In genomic region chr7:133776626-133776996, GRCm38 (mm10) we compare ENCODE assay signal across 8 mouse cellular contexts. TPM values are rescaled to one million over a fixed set of nuclear protein-coding genes. Genes with fewer than 3 reads are reported as not detected.
DNase-seq lines count a peak whose midpoint lies in the region; ATAC-seq and TF ChIP-seq lines count a peak whose summit lies in the region.

Gene Fank1, plus strand, starts transcription at chr7:133776861.

- 0 out of 2 replicates have a peak, but pooled peaks have one; percentile 2 for TF ChIP-seq EP300 in CH12.LX (IDR thresholded peaks at IDR 0.05; ENCODE audit: low read length)
- no peak for TF ChIP-seq EP300 in liver, postnatal 0 days (IDR thresholded peaks at IDR 0.05; ENCODE audit: low read depth)

- TF ChIP-seq RAD21 in CH12.LX (IDR thresholded peaks at IDR 0.05; ENCODE audit: low read depth, low read length): no peak

- peaks cover 29% of the 10 kb centered on the region for H3K27me3 ChIP-seq in CH12.LX (replicated peaks)
- H3K27me3 ChIP-seq in forebrain, embryonic 10.5 days (ENCODE audit: poor library complexity, severe bottlenecking): peaks cover 5% of the 10 kb centered on the region
- H3K27me3 ChIP-seq in heart, embryonic 15.5 days: no peaks in the 10 kb centered on the region
- no peaks in the 10 kb centered on the region for H3K27me3 ChIP-seq in liver, postnatal 0 days (ENCODE audit: insufficient read depth, low read length)
- no peaks in the 10 kb centered on the region for H3K27me3 ChIP-seq in neural tube, embryonic 13.5 days
- H3K27me3 ChIP-seq in testis, adult 2 months (ENCODE audit: control insufficient read depth, insufficient read depth, low read length): no peaks in the 10 kb centered on the region

- in situ Hi-C loops in CH12.LX (cut with MboI; ENCODE audit: low pct_ligation_motif_present, low pct_unique_long_range_greater_than_20kb, low sequenced_read_pairs): no loop called here

- no peaks in the 10 kb centered on the region for H3K79me2 ChIP-seq in CH12.LX (replicated peaks; ENCODE audit: control insufficient read depth, extremely low read depth, insufficient read depth, poor library complexity, severe bottlenecking)

- TF ChIP-seq POLR2A in CH12.LX (IDR thresholded peaks at IDR 0.05; ENCODE audit: low read depth, low read length): peak; percentile 52; the same call in 1 of the 2 replicates
- TF ChIP-seq POLR2A in testis, adult 2 months (IDR thresholded peaks at IDR 0.05; ENCODE audit: control insufficient read depth, low read depth, low read length): peak; percentile 70

- DNase-seq in CH12.LX (ENCODE audit: extremely low read depth): peak; percentile 74
- peak; percentile 84 for DNase-seq in c-Kit-negative CD71-positive TER-119-positive erythroid progenitor cells, embryonic 14.5 days (ENCODE audit: low read depth, low spot score)
- peak; percentile 92 for DNase-seq in forebrain, embryonic 10.5 days (ENCODE audit: extremely low spot score, low spot score)
- DNase-seq in kidney, postnatal 25 days: peak; percentile 90 to 94
- DNase-seq in liver, postnatal 0 days: peak; percentile 93

- under 1% methylated on average over 45 of the region's 45 CpGs for WGBS in forebrain, embryonic 10.5 days
- WGBS in heart, embryonic 15.5 days: under 1% methylated on average over 45 of the region's 45 CpGs
- under 1% methylated on average over 45 of the region's 45 CpGs for WGBS in liver, postnatal 0 days (ENCODE audit: insufficient replicate concordance)
- under 1% methylated on average over 41 of the region's 45 CpGs for WGBS in neural tube, embryonic 13.5 days

- peak within 1 kb of the TSS; percentile 80 for H3K4me2 ChIP-seq in CH12.LX (ENCODE audit: insufficient read depth, low read depth, poor library complexity, severe bottlenecking)
- peak within 1 kb of the TSS; percentile 83 for H3K4me2 ChIP-seq in heart, embryonic 15.5 days
- H3K4me2 ChIP-seq in liver, postnatal 0 days (ENCODE audit: low read depth, low read length): peak within 1 kb of the TSS; percentile 90
- H3K4me2 ChIP-seq in neural tube, embryonic 13.5 days: peak within 1 kb of the TSS; percentile 89

- peak; percentile 91 for ATAC-seq in heart, embryonic 15.5 days (replicated peaks; ENCODE audit: insufficient number of reproducible peaks, insufficient read depth, low FRiP score, low read depth)
- peak; percentile 97 for ATAC-seq in liver, postnatal 0 days
- ATAC-seq in neural tube, embryonic 13.5 days (ENCODE audit: low read depth): peak; percentile 93

- H3K36me3 ChIP-seq in CH12.LX (replicated peaks in 1 of 2; ENCODE audit: control insufficient read depth in 1 of 2, insufficient read depth in 1 of 2, low read length in 1 of 2): no peaks in the 10 kb centered on the region
- no peaks in the 10 kb centered on the region for H3K36me3 ChIP-seq in forebrain, embryonic 10.5 days (replicated peaks)
- H3K36me3 ChIP-seq in heart, embryonic 15.5 days: no peaks in the 10 kb centered on the region
- no peaks in the 10 kb centered on the region for H3K36me3 ChIP-seq in liver, postnatal 0 days (replicated peaks; ENCODE audit: insufficient read depth, low read length)
- H3K36me3 ChIP-seq in neural tube, embryonic 13.5 days: no peaks in the 10 kb centered on the region
- H3K36me3 ChIP-seq in testis, adult 2 months (ENCODE audit: control insufficient read depth, insufficient read depth, low read length): no peaks in the 10 kb centered on the region

- peak within 1 kb of the TSS; percentile 34 for H3K9ac ChIP-seq in CH12.LX (ENCODE audit: insufficient read depth, low read depth)
- H3K9ac ChIP-seq in heart, embryonic 15.5 days: peak within 1 kb of the TSS; percentile 87
- H3K9ac ChIP-seq in liver, postnatal 0 days (replicated peaks): peak within 1 kb of the TSS; percentile 80
- peak within 1 kb of the TSS; percentile 82 for H3K9ac ChIP-seq in neural tube, embryonic 13.5 days

- peak within 1 kb of the TSS; percentile 68 to 82 (median 78) for H3K4me3 ChIP-seq in CH12.LX (replicated peaks in 1 of 3; ENCODE audit: low read depth in 2 of 3, low read length in 2 of 3, poor library complexity in 1 of 3)
- peak within 1 kb of the TSS; percentile 69 for H3K4me3 ChIP-seq in forebrain, embryonic 10.5 days
- H3K4me3 ChIP-seq in heart, embryonic 15.5 days: peak within 1 kb of the TSS; percentile 90
- H3K4me3 ChIP-seq in liver, postnatal 0 days (ENCODE audit: low read depth, low read length): peak within 1 kb of the TSS; percentile 86
- peak within 1 kb of the TSS; percentile 71 for H3K4me3 ChIP-seq in neural tube, embryonic 13.5 days
- peak within 1 kb of the TSS; percentile 98 for H3K4me3 ChIP-seq in testis, adult 2 months (ENCODE audit: control insufficient read depth, low read depth, low read length)

- no peak within 1 kb of the TSS for H3K27ac ChIP-seq in CH12.LX (ENCODE audit: insufficient read depth, low read depth)
- peak within 1 kb of the TSS; percentile 88 for H3K27ac ChIP-seq in forebrain, embryonic 10.5 days
- H3K27ac ChIP-seq in heart, embryonic 15.5 days: peak within 1 kb of the TSS; percentile 41; the same call in 1 of the 2 replicates
- peak within 1 kb of the TSS; percentile 48; the same call in 1 of the 2 replicates for H3K27ac ChIP-seq in liver, postnatal 0 days (ENCODE audit: low read depth)
- 0 out of 2 replicates have a peak within 1 kb of the TSS, but pooled peaks have one; percentile 5 for H3K27ac ChIP-seq in neural tube, embryonic 13.5 days (replicated peaks)
- peak within 1 kb of the TSS; percentile 77 for H3K27ac ChIP-seq in testis, adult 2 months (ENCODE audit: control insufficient read depth, insufficient read depth, low read depth, low read length)

- H3K4me1 ChIP-seq in CH12.LX (ENCODE audit: control insufficient read depth in 1 of 2, insufficient read depth in 2 of 2): peaks cover 2 to 19% of the 10 kb centered on the region in 2 experiments; a peak in 3 of 4 replicates
- peaks cover 39% of the 10 kb centered on the region for H3K4me1 ChIP-seq in forebrain, embryonic 10.5 days
- peaks cover 19% of the 10 kb centered on the region for H3K4me1 ChIP-seq in heart, embryonic 15.5 days (replicated peaks)
- peaks cover 11% of the 10 kb centered on the region for H3K4me1 ChIP-seq in liver, postnatal 0 days (ENCODE audit: insufficient read depth)
- peaks cover 24% of the 10 kb centered on the region for H3K4me1 ChIP-seq in neural tube, embryonic 13.5 days (replicated peaks)
- peaks cover 4% of the 10 kb centered on the region for H3K4me1 ChIP-seq in testis, adult 2 months (ENCODE audit: control insufficient read depth, insufficient read depth, low read length)

- TF ChIP-seq CTCF in CH12.LX (conservative IDR thresholded peaks at IDR 0.05 in 1 of 2, IDR thresholded peaks at IDR 0.05 in 1 of 2; ENCODE audit: low read depth in 2 of 2, low read length in 2 of 2): no peak
- TF ChIP-seq CTCF in liver, postnatal 0 days (IDR thresholded peaks at IDR 0.05; ENCODE audit: low read depth): no peak
- TF ChIP-seq CTCF in testis, adult 2 months (IDR thresholded peaks at IDR 0.05; ENCODE audit: control insufficient read depth, insufficient read depth, insufficient replicate concordance, low read depth, low read length): no peak

- dilution Hi-C loops in CH12.LX (cut with MboI; ENCODE audit: extremely low pct_ligation_motif_present, extremely low pct_unique_long_range_greater_than_20kb, low sequenced_read_pairs): no loop called here

- H3K9me3 ChIP-seq in CH12.LX (replicated peaks; ENCODE audit: low read length): no peaks in the 10 kb centered on the region
- H3K9me3 ChIP-seq in forebrain, embryonic 10.5 days: no peaks in the 10 kb centered on the region
- no peaks in the 10 kb centered on the region for H3K9me3 ChIP-seq in heart, embryonic 15.5 days (replicated peaks)
- no peaks in the 10 kb centered on the region for H3K9me3 ChIP-seq in liver, postnatal 0 days (ENCODE audit: low read length)
- H3K9me3 ChIP-seq in neural tube, embryonic 13.5 days: no peaks in the 10 kb centered on the region

TF ChIP-seq in CH12.LX, 34 proteins besides CTCF, POLR2A, EP300 and RAD21 (continues in another document):
- TF ChIP-seq CHD1 (IDR thresholded peaks at IDR 0.05; ENCODE audit: low read depth, low read length) (no peak), SIN3A (IDR thresholded peaks at IDR 0.05; ENCODE audit: low read length) (peak; percentile 89), BHLHE40 (IDR thresholded peaks at IDR 0.05; ENCODE audit: low read depth, low read length) (peak; percentile 45; the same call in 1 of the 2 replicates), MYC (IDR thresholded peaks at IDR 0.05; ENCODE audit: low read depth, low read length) (no peak), USF2 (conservative IDR thresholded peaks at IDR 0.05; ENCODE audit: low read depth, low read length) (no peak), RCOR1 (conservative IDR thresholded peaks at IDR 0.05; ENCODE audit: low read depth, low read length) (no peak), NRF1 (IDR thresholded peaks at IDR 0.05; ENCODE audit: low read depth, low read length) (peak; percentile 42; the same call in 1 of the 2 replicates), KAT2A (IDR thresholded peaks at IDR 0.05; ENCODE audit: insufficient replicate concordance, low read length) (no peak), MAX (IDR thresholded peaks at IDR 0.05; ENCODE audit: low read length) (no peak; the same call in 1 of the 2 replicates), ELF1 (IDR thresholded peaks at IDR 0.05; ENCODE audit: low read depth, low read length) (peak; percentile 27; the same call in 1 of the 2 replicates), MXI1 (IDR thresholded peaks at IDR 0.05; ENCODE audit: low read depth, low read length) (peak; percentile 95), USF1 (IDR thresholded peaks at IDR 0.05; ENCODE audit: low read depth, low read length) (no peak), GABPA (IDR thresholded peaks at IDR 0.05; ENCODE audit: insufficient replicate concordance, low read depth, low read length) (no peak), ZKSCAN1 (IDR thresholded peaks at IDR 0.05; ENCODE audit: borderline replicate concordance, low read depth, low read length) (no peak), IRF4 (IDR thresholded peaks at IDR 0.05; ENCODE audit: low read depth, low read length) (0 out of 2 replicates have a peak, but pooled peaks have one; percentile 27), TBP (conservative IDR thresholded peaks at IDR 0.05; ENCODE audit: low read depth, low read length) (no peak), MEF2A (IDR thresholded peaks at IDR 0.05; ENCODE audit: borderline replicate concordance, low read depth, low read length) (0 out of 2 replicates have a peak, but pooled peaks have one; percentile 45)

RNA-seq across cellular contexts. Expression of gene Fank1, which starts in this region (rescaled TPM):
- total RNA-seq in CH12.LX (2012; rRNA removed) (not detected in 2 replicates), CH12.LX (2014; rRNA removed) (0.11 and 0.16 TPM in 2 replicates)
- 0.17 TPM in 1 of 2 replicates, not detected in the other for polyA plus RNA-seq in CH12.LX (2012; ENCODE audit: insufficient read length, low read depth)
- 0.57 and 1.0 TPM in 2 replicates for polyA plus RNA-seq in forebrain, embryonic 10.5 days (2016; fragmentation: Nextera tagmentation; extraction: Ambion mirVana)
- polyA plus RNA-seq in heart, embryonic 15.5 days (2015; fragmentation: Nextera tagmentation; extraction: Ambion mirVana): 0.18 and 0.19 TPM in 2 replicates
- polyA plus RNA-seq in liver, postnatal 0 days (2015; fragmentation: Nextera tagmentation; extraction: Ambion mirVana): not detected in 2 replicates
- polyA plus RNA-seq in neural tube, embryonic 13.5 days (2015; fragmentation: Nextera tagmentation; extraction: Ambion mirVana): 2.4 and 2.9 TPM in 2 replicates
- polyA plus RNA-seq in testis, adult 2 months (2012; rRNA removed): 202 and 217 TPM in 2 replicates

Comparison
In these comparisons a context has a peak if more than half of its experiments do, and no peak if none do; other contexts are left out.
1. RNA of gene Fank1 (polyA plus RNA-seq): 202 to 217 TPM in testis, adult 2 months; 2.4 to 2.9 TPM in neural tube, embryonic 13.5 days, 0.57 to 1.0 TPM in forebrain, embryonic 10.5 days, 0.18 to 0.19 TPM in heart, embryonic 15.5 days, 0.17 TPM in CH12.LX and not detected in liver, postnatal 0 days; every median in the first group is over 10 times any median in the second.
2. Peak in DNase-seq, H3K4me3 ChIP-seq, H3K9ac ChIP-seq and H3K4me2 ChIP-seq in CH12.LX; RNA of the gene not detected or under 1 TPM.
3. Peak in ATAC-seq, H3K4me3 ChIP-seq, H3K27ac ChIP-seq, H3K9ac ChIP-seq and H3K4me2 ChIP-seq in heart, embryonic 15.5 days; RNA of the gene not detected or under 1 TPM.
4. Peak in DNase-seq, ATAC-seq, H3K4me3 ChIP-seq, H3K27ac ChIP-seq, H3K9ac ChIP-seq and H3K4me2 ChIP-seq in liver, postnatal 0 days; RNA of the gene not detected or under 1 TPM.
5. H3K9ac ChIP-seq: peak in every context shown above with its lines; median percentile 87 in heart, embryonic 15.5 days; 82 in neural tube, embryonic 13.5 days; 80 in liver, postnatal 0 days; 34 in CH12.LX.
6. Peak in every context shown above with its lines, with median percentiles within 50 percentile points of each other: DNase-seq, H3K4me2 ChIP-seq, H3K4me3 ChIP-seq and ATAC-seq.